Mouse (Mus musculus): ENCODE measurements around the gene 1700003E16Rik. TPM values are rescaled to one million over a fixed set of nuclear protein-coding genes. Genes with fewer than 3 reads are reported as not detected.

The 1700003E16Rik gene
- polyA plus RNA-seq (2015; fragmentation: Nextera tagmentation; extraction: Ambion mirVana): 7.9 and 8.2 TPM in 2 replicates

DNA sequence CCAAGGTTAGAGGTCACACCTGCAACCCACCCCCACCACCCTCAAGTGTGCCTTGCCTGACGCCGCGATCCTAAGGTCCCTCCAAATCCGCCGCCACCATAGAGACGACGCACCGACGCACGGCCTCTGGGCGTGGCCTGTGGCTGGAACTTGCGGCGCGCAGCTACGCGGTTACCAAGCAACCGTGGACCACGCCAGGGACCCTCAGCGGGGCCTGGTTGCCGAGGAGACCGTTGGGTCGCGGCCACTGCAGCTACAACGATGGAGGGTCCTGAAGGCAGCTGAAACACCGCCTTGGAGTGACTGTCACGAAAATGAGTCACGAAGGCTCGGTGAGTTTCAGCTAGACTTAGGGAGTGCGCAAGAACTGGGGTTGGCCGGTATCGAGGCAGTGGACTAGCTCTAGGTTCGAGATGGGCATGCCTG, at the start of gene 1700003E16Rik, which contains the start of gene Wdr54:
1700003E16Rik (plus strand) TSS at position 146 of the 426 bp plus-strand sequence.
Wdr54 (minus strand) TSS at position 139 of the 426 bp plus-strand sequence.
- peak within 1 kb of the TSS; percentile 85 for H3K4me2 ChIP-seq
- under 1% methylated on average over 32 of the region's 32 CpGs for WGBS
- peak; percentile 93 for ATAC-seq (ENCODE audit: low FRiP score)
- peak within 1 kb of the TSS; percentile 41 for H3K27ac ChIP-seq (replicated peaks)
- peaks cover 14% of the 10 kb centered on the region for H3K36me3 ChIP-seq
- H3K4me1 ChIP-seq: peaks cover 22% of the 10 kb centered on the region
- H3K27me3 ChIP-seq (replicated peaks): peaks cover 14% of the 10 kb centered on the region
- H3K9me3 ChIP-seq (replicated peaks): no peaks in the 10 kb centered on the region
- H3K4me3 ChIP-seq (replicated peaks): peak within 1 kb of the TSS; percentile 62
- peak within 1 kb of the TSS; percentile 61 for H3K9ac ChIP-seq (replicated peaks)

- whole genome bisulfite sequencing: 41% methylated on average over 13 of the region's 13 CpGs
- Histone ChIP-seq H3K4me2 (peak overlapping the region; percentile 85), H3K4me1 (peaks cover 34% of the 10 kb centered on the region), H3K4me3 (replicated peaks) (peak overlapping the region; percentile 72; the same call in 1 of the 2 replicates), H3K36me3 (peaks cover 27% of the 10 kb centered on the region), H3K27ac (replicated peaks) (peak overlapping the region; percentile 86), H3K9ac (replicated peaks) (peak overlapping the region; percentile 81), H3K27me3 (replicated peaks) (no peaks in the 10 kb centered on the region), H3K9me3 (replicated peaks) (no peaks in the 10 kb centered on the region)
- ATAC-seq (ENCODE audit: low FRiP score): no peak
These were observed 48.4 kb upstream of the 1700003E16Rik start for GRCm38 (mm10) chr6:83107566-83108400.

GRCm38 (mm10) chr6:83108762-83109668, 47.2 kb upstream of the 1700003E16Rik start, which contains the start of gene Mrpl53:
Gene Mrpl53 (plus strand): TSS chr6:83109040.
- peak; percentile 91 for ATAC-seq (ENCODE audit: low FRiP score)
- under 1% methylated on average over 74 of the region's 76 CpGs for WGBS

GRCm38 (mm10) chr6:83111510-83112136, 44.6 kb upstream of the 1700003E16Rik start:
- Histone ChIP-seq H3K4me1 (peaks cover 42% of the 10 kb centered on the region), H3K27me3 (replicated peaks) (no peaks in the 10 kb centered on the region), H3K9ac (replicated peaks) (no peak overlapping the region), H3K9me3 (replicated peaks) (no peaks in the 10 kb centered on the region), H3K36me3 (peaks cover 13% of the 10 kb centered on the region), H3K4me2 (no peak overlapping the region), H3K27ac (replicated peaks) (no peak overlapping the region), H3K4me3 (replicated peaks) (no peak overlapping the region)
- WGBS: 90% methylated on average over 4 of the region's 4 CpGs
- ATAC-seq (ENCODE audit: low FRiP score): no peak

More at GRCm38 (mm10) chr6:83108762-83109668, 47.2 kb upstream of the 1700003E16Rik start, which contains the start of gene Mrpl53:
- Histone ChIP-seq H3K27ac (replicated peaks) (peak within 1 kb of the TSS; percentile 86), H3K4me3 (replicated peaks) (peak within 1 kb of the TSS; percentile 72), H3K36me3 (peaks cover 27% of the 10 kb centered on the region), H3K4me1 (peaks cover 26% of the 10 kb centered on the region), H3K4me2 (peak within 1 kb of the TSS; percentile 85), H3K9ac (replicated peaks) (peak within 1 kb of the TSS; percentile 81), H3K9me3 (replicated peaks) (no peaks in the 10 kb centered on the region), H3K27me3 (replicated peaks) (no peaks in the 10 kb centered on the region)

DNA sequence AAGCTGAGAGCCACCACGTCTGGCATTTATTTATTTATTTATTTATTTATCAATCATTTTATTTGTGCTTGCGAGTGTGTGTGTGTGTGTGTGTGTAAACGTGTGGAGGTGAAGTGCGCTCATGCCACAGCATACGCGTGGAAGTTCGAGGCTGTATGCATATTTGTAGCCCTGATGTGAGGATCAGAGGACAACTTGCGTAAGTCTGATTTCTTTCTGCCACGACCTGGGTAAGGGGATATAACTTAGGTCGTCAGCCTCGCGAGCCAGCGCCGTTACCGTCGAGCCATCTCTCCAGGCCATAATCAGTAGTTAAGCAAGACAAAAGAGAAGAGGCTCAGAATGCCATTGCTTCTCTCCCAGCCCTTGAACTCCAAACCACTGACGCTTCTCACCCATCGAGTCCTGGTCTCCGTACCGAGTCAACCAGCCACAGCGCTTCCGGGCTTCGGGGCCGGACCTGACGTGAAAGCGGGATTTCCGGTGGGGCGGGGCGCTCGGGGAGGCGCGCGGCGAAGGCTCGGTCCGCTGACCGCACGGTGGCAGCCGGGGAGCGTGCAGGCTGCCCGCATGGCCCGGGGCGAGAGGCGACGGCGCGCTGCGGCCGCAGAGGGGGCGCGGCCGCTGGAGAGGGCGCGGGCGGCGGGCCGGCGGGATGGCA, 41.1 kb upstream of the 1700003E16Rik start, which contains the start of gene Mogs:
Mogs (plus strand) TSS at position 486 of the 661 bp plus-strand sequence.
- Histone ChIP-seq H3K27ac (replicated peaks) (peak within 1 kb of the TSS; percentile 83), H3K36me3 (peaks cover 35% of the 10 kb centered on the region), H3K9me3 (replicated peaks) (no peaks in the 10 kb centered on the region), H3K27me3 (replicated peaks) (no peaks in the 10 kb centered on the region), H3K4me3 (replicated peaks) (peak within 1 kb of the TSS; percentile 88), H3K4me1 (peaks cover 49% of the 10 kb centered on the region), H3K4me2 (peak within 1 kb of the TSS; percentile 92), H3K9ac (replicated peaks) (peak within 1 kb of the TSS; percentile 94)
- 2% methylated on average over 58 of the region's 58 CpGs for WGBS
- peak; percentile 91 for ATAC-seq (ENCODE audit: low FRiP score)

DNA sequence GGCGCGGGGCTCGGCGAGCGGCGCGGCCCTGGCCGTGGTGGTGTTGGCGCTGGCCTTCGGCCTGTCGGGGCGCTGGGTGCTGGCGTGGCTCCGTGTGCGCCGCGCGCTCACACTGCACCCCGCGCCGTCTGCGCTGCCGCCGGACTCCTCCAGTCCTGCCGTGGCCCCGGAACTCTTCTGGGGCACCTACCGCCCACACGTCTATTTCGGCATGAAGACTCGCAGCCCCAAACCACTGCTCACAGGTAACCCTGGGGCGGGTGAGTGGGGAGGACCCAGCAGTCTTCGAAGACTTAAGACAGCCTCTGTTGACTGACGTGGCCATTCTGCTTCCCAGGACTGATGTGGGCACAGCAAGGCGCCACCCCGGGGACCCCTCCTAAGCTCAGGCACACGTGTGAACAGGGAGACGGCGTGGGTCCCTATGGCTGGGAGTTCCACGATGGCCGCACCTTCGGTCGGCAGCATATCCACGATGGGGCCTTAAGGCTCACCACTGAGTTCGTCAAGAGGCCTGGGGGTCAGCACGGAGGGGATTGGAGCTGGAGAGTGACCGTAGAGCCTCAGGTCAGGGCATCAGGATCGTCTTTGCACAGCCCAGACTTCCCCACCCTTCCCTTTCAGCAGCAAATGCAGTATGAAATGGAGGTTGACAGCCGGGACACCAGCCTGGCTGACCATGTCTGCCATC, 40.4 kb upstream of the 1700003E16Rik start:
- peak overlapping the region; percentile 92 for H3K4me2 ChIP-seq
- peak; percentile 56 for ATAC-seq (ENCODE audit: low FRiP score)
- no peaks in the 10 kb centered on the region for H3K9me3 ChIP-seq (replicated peaks)
- H3K4me3 ChIP-seq (replicated peaks): peak overlapping the region; percentile 88
- H3K9ac ChIP-seq (replicated peaks): peak overlapping the region; percentile 94
- 2% methylated on average over 30 of the region's 48 CpGs for WGBS
- H3K27me3 ChIP-seq (replicated peaks): no peaks in the 10 kb centered on the region
- peaks cover 52% of the 10 kb centered on the region for H3K4me1 ChIP-seq
- peaks cover 35% of the 10 kb centered on the region for H3K36me3 ChIP-seq
- H3K27ac ChIP-seq (replicated peaks): peak overlapping the region; percentile 83

- ATAC-seq (ENCODE audit: low FRiP score): no peak
- no peaks in the 10 kb centered on the region for H3K9me3 ChIP-seq (replicated peaks)
- H3K9ac ChIP-seq (replicated peaks): peak overlapping the region; percentile 94
- H3K27me3 ChIP-seq (replicated peaks): no peaks in the 10 kb centered on the region
- H3K36me3 ChIP-seq: peaks cover 30% of the 10 kb centered on the region
- H3K4me2 ChIP-seq: peak overlapping the region; percentile 92
- peaks cover 52% of the 10 kb centered on the region for H3K4me1 ChIP-seq
- H3K4me3 ChIP-seq (replicated peaks): peak overlapping the region; percentile 88
- WGBS: 82% methylated on average over 11 of the region's 11 CpGs
- H3K27ac ChIP-seq (replicated peaks): peak overlapping the region; percentile 83; the same call in 1 of the 2 replicates
These were observed 39.6 kb upstream of the 1700003E16Rik start for GRCm38 (mm10) chr6:83116373-83117164.

DNA sequence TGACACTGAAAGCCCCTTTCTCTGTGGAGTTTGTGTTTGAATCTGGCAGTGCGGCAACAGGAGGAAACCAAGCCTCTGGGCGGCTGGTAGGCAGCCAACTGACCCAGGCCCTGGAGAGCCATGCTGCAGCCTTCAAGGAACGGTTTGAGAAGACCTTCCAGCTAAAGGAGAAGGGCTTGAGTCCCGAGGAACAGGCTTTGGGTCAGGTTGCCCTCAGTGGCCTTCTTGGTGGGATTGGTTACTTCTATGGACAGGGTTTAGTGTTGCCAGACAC, 39.1 kb upstream of the 1700003E16Rik start:
- 93% methylated on average over 4 of the region's 4 CpGs for WGBS
- Histone ChIP-seq H3K27me3 (replicated peaks) (no peaks in the 10 kb centered on the region), H3K9me3 (replicated peaks) (no peaks in the 10 kb centered on the region), H3K4me2 (peak overlapping the region; percentile 92; the same call in 1 of the 2 replicates), H3K4me3 (replicated peaks) (no peak overlapping the region), H3K36me3 (peaks cover 30% of the 10 kb centered on the region), H3K27ac (replicated peaks) (no peak overlapping the region), H3K4me1 (peaks cover 55% of the 10 kb centered on the region), H3K9ac (replicated peaks) (no peak overlapping the region)
- ATAC-seq (ENCODE audit: low FRiP score): no peak

- Histone ChIP-seq H3K27me3 (replicated peaks) (no peaks in the 10 kb centered on the region), H3K9ac (replicated peaks) (no peak overlapping the region; the same call in 1 of the 2 replicates), H3K4me3 (replicated peaks) (no peak overlapping the region), H3K4me1 (peaks cover 60% of the 10 kb centered on the region), H3K9me3 (replicated peaks) (no peaks in the 10 kb centered on the region), H3K36me3 (peaks cover 30% of the 10 kb centered on the region), H3K27ac (replicated peaks) (no peak overlapping the region), H3K4me2 (no peak overlapping the region)
- no peak for ATAC-seq (ENCODE audit: low FRiP score)
- WGBS: 93% methylated on average over 13 of the region's 13 CpGs
These were observed 38.6 kb upstream of the 1700003E16Rik start for GRCm38 (mm10) chr6:83117616-83118015.

Data from neural tube, embryonic 15.5 days (tissue).